Mouse (Mus musculus): ENCODE data around the gene Gzf1. TPM values are rescaled to one million over a fixed set of nuclear protein-coding genes. Genes with fewer than 3 reads are reported as not detected.

Gzf1 gene
- polyA plus RNA-seq, 1 experiment from 2014 or later, result 14.8 TPM

DNA sequence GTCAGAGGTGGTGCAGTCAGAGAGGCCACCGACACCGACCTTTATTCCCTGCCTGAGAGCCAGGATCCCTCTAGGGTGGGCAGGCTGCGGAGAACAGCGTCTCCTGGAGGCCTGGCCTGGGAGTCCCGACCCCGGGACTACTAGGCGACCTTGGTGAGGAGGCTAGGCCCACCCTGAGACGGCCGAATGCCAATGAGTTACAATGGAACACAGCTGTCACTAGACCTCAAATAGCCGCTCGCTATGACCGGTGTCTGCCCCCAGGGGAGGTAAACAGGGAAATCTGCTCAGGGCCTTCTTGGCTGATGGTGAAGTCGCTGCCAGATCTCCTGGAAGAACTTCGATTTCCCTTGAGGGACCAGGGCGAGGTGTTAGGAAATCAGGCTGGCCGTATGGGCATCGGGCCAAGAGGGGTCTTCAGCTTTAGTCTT is 653 bp downstream of the Gzf1 start:
- H3K9ac ChIP-seq, result peak overlapping the region; percentile 75
- H3K27me3 ChIP-seq (replicated peaks), result no peaks in the 10 kb centered on the region
- peaks cover 6% of the 10 kb centered on the region; the same call in 1 of the 2 replicates for H3K36me3 ChIP-seq (replicated peaks)
- no peaks in the 10 kb centered on the region for H3K9me3 ChIP-seq
- H3K4me1 ChIP-seq, result peaks cover 44% of the 10 kb centered on the region
- peak; percentile 70 for ATAC-seq (replicated peaks)
- H3K4me3 ChIP-seq, result peak overlapping the region; percentile 88
- H3K27ac ChIP-seq, result peak overlapping the region; percentile 83
- WGBS, result 8% methylated on average over 17 of the region's 17 CpGs
- peak overlapping the region; percentile 85 for H3K4me2 ChIP-seq

DNA sequence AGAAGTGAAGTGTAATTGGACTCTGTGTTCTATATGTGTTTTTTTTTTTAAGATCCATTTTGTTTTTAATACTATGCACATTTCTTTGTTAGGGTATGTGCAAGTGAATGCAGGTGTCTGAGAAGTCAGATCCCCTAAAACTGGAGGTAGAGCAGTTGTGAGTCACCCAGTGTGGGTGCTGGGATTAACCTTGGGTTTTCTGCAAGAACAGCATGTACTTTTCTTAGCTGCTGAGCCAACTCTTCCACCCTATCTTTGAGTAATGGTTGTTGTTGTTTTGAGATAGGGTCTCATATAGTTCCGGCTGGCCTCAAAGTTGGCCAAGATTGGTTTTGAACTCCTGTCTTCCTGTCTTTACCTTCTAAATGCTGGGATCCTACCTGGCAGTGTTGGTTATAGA is 2.2 kb downstream of the Gzf1 start:
- no peak overlapping the region for H3K27ac ChIP-seq
- peaks cover 34% of the 10 kb centered on the region for H3K4me1 ChIP-seq
- no peak overlapping the region for H3K4me2 ChIP-seq
- H3K27me3 ChIP-seq (replicated peaks), result no peaks in the 10 kb centered on the region
- H3K36me3 ChIP-seq (replicated peaks), result peaks cover 12% of the 10 kb centered on the region; the same call in 1 of the 2 replicates
- H3K9ac ChIP-seq, result no peak overlapping the region
- H3K9me3 ChIP-seq, result no peaks in the 10 kb centered on the region
- no peak overlapping the region for H3K4me3 ChIP-seq
- WGBS, result 94% methylated on average over 1 of the region's 1 CpGs
- ATAC-seq (replicated peaks), result no peak

DNA sequence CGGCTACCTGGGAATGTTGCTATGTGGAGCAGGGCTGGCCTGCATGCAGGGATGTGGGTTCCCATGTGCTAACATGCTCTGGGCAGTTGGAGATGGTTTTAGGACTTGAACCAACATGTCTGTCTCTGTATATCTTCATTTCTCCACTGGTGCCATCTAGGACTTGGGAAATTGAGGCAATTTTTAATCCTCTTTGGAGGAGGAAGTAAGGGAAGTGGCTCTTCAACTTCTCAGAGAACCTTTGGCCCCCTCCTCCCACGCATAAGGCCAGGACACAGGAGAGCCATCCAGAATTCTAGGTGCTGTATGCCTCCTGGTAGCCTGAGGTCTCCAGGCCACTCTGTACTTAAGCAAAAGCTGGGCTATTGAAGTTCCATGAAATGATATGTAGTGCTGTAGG is 4.1 kb downstream of the Gzf1 start:
- H3K9me3 ChIP-seq, result no peaks in the 10 kb centered on the region
- no peak overlapping the region for H3K4me3 ChIP-seq
- H3K9ac ChIP-seq, result no peak overlapping the region
- peaks cover 19% of the 10 kb centered on the region; the same call in 1 of the 2 replicates for H3K36me3 ChIP-seq (replicated peaks)
- H3K4me1 ChIP-seq, result peaks cover 17% of the 10 kb centered on the region
- H3K4me2 ChIP-seq, result no peak overlapping the region
- no peak overlapping the region for H3K27ac ChIP-seq
- 95% methylated on average over 2 of the region's 2 CpGs for WGBS
- no peak for ATAC-seq (replicated peaks)
- H3K27me3 ChIP-seq (replicated peaks), result no peaks in the 10 kb centered on the region

DNA sequence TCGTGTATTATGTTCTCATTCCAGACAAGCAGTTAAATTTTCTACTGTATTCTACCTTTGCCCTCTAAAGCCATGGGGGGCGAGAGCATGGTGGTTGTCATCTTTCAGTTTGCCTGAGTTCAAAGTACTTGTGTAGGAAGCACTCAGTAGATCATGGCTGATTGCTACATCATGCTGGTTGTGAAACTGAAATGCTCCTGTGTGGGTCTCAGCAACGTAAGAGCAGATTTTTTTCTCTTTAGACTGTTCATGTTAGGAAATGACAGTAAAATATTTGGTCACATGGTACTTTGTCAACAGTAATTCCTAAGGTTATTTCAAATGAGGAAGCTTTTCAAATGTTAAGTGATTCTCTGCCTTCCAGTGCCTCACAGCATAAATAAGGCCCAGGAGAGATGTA is 4.9 kb downstream of the Gzf1 start:
- peaks cover 26% of the 10 kb centered on the region; the same call in 1 of the 2 replicates for H3K36me3 ChIP-seq (replicated peaks)
- H3K27me3 ChIP-seq (replicated peaks), result no peaks in the 10 kb centered on the region
- H3K27ac ChIP-seq, result no peak overlapping the region
- no peak overlapping the region for H3K4me2 ChIP-seq
- peaks cover 12% of the 10 kb centered on the region for H3K4me1 ChIP-seq
- no peaks in the 10 kb centered on the region for H3K9me3 ChIP-seq
- no peak overlapping the region for H3K4me3 ChIP-seq
- WGBS, result 92% methylated on average over 3 of the region's 3 CpGs
- H3K9ac ChIP-seq, result no peak overlapping the region
- ATAC-seq (replicated peaks), result no peak

- no peaks in the 10 kb centered on the region for H3K27me3 ChIP-seq (replicated peaks)
- H3K9ac ChIP-seq, result no peak overlapping the region
- WGBS, result 93% methylated on average over 1 of the region's 1 CpGs
- no peak for ATAC-seq (replicated peaks)
- no peaks in the 10 kb centered on the region for H3K9me3 ChIP-seq
- H3K4me3 ChIP-seq, result no peak overlapping the region
- H3K36me3 ChIP-seq (replicated peaks), result peaks cover 38% of the 10 kb centered on the region; the same call in 1 of the 2 replicates
- H3K4me2 ChIP-seq, result no peak overlapping the region
- H3K27ac ChIP-seq, result no peak overlapping the region
- H3K4me1 ChIP-seq, result peaks cover 7% of the 10 kb centered on the region
Observed at GRCm38 (mm10) chr2:148686862-148687261, 6.0 kb downstream of the Gzf1 start.

DNA sequence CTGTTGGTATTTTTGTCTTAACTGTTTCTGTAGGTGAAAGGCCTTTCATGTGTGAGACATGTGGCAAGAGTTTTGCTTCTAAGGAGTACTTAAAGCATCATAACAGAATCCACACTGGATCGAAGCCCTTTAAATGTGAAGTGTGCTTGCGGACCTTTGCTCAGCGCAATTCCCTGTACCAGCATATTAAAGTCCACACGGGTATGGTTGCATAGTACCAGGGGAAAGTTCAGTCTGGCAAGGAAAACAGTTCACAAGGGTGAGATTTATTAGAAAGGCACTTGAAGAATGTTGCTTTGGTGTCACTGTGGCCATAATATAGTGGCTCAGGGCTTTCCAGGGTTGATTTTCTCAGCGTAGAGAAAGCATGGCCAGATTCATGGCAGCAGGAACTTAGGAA is 7.1 kb downstream of the Gzf1 start:
- no peak for ATAC-seq (replicated peaks)
- H3K4me3 ChIP-seq, result no peak overlapping the region
- no peaks in the 10 kb centered on the region for H3K9me3 ChIP-seq
- peaks cover 46% of the 10 kb centered on the region; the same call in 1 of the 2 replicates for H3K36me3 ChIP-seq (replicated peaks)
- H3K4me1 ChIP-seq, result no peaks in the 10 kb centered on the region
- 97% methylated on average over 5 of the region's 5 CpGs for WGBS
- H3K9ac ChIP-seq, result no peak overlapping the region
- no peak overlapping the region for H3K27ac ChIP-seq
- H3K4me2 ChIP-seq, result no peak overlapping the region
- H3K27me3 ChIP-seq (replicated peaks), result no peaks in the 10 kb centered on the region

DNA sequence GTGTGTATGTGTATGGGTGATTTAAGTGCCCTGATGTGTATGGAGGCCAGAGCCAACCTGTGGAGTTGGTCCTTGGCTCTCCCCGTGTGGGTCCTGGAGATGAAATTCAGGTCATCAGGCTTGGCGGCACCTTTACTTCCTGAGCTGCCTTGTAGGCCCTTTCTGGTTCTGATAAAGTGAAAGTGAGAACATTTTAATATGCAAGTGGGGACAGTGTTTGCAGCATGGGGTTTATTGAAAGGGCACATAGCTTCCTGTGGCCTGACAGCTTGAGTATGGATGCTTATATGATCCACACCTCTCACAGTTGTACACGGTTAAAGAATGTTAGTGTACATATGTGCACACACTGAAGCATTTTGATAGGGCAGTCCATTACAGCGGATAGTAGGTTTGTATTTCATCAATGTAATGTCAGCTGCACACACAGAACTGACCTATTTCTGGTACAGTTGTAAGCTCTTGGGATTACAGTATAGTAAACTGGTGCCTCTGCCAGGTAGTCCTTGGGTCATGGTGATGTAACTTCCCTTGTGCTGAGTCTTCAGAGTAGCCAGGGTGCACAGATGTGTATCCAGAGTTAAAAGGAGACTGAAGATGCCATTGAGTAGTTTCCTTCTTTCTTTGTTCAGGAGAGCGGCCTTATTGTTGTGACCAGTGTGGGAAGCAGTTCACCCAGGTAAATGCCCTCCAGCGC is 8.8 kb downstream of the Gzf1 start:
- Histone ChIP-seq H3K9ac (no peak overlapping the region), H3K27me3 (replicated peaks) (no peaks in the 10 kb centered on the region), H3K9me3 (no peaks in the 10 kb centered on the region), H3K4me1 (no peaks in the 10 kb centered on the region), H3K4me3 (no peak overlapping the region), H3K27ac (no peak overlapping the region), H3K36me3 (replicated peaks) (peaks cover 55% of the 10 kb centered on the region; the same call in 1 of the 2 replicates), H3K4me2 (no peak overlapping the region)
- no peak for ATAC-seq (replicated peaks)
- 96% methylated on average over 6 of the region's 6 CpGs for whole genome bisulfite sequencing

DNA sequence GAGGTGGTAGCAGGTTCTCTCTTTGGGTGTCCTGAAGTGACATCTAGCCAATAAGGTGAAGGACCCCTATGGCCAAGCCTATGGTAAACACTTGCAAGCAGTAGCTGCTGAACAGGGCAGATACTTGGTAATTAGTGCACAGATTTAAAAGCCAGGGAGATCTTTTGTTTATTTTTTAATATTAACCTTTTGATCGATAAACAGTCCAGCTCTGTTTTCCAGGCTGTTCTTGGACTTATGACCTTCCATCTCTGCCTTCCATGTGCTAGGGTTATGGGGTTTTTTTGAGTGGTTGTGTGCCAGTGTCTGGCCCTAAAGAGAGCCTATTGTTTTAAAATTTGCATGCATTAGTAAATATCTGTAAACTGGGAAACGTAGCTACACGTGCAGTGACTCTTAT is 9.5 kb downstream of the Gzf1 start:
- ATAC-seq (replicated peaks), result no peak
- no peak overlapping the region for H3K4me3 ChIP-seq
- no peak overlapping the region for H3K4me2 ChIP-seq
- H3K27ac ChIP-seq, result no peak overlapping the region
- H3K9ac ChIP-seq, result no peak overlapping the region
- peaks cover 52% of the 10 kb centered on the region; the same call in 1 of the 2 replicates for H3K36me3 ChIP-seq (replicated peaks)
- 98% methylated on average over 3 of the region's 3 CpGs for whole genome bisulfite sequencing
- no peaks in the 10 kb centered on the region for H3K9me3 ChIP-seq
- H3K27me3 ChIP-seq (replicated peaks), result no peaks in the 10 kb centered on the region
- H3K4me1 ChIP-seq, result no peaks in the 10 kb centered on the region

DNA sequence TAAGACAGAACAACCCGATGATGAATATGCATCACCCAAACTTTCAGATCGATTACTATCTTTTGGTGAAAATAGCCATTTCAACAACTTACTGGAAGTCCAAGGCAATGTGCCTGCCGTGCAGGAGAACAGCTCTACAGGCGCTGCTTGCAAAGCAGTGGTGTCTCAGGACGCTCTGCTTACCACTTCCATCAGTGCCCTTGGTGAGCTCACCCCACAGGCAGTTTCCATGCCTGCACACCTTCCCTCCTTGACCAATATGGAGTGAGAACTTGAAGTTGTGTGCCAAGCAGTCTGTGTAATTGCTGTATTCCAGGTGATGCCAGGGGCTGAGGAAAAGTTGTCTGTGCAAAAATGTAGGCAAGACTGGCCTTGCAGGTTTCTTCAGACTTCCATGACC is 10.0 kb downstream of the Gzf1 start:
- Histone ChIP-seq H3K9ac (no peak overlapping the region), H3K36me3 (replicated peaks) (peaks cover 56% of the 10 kb centered on the region; the same call in 1 of the 2 replicates), H3K27me3 (replicated peaks) (no peaks in the 10 kb centered on the region), H3K4me2 (no peak overlapping the region), H3K4me1 (no peaks in the 10 kb centered on the region), H3K9me3 (no peaks in the 10 kb centered on the region), H3K4me3 (no peak overlapping the region), H3K27ac (no peak overlapping the region)
- ATAC-seq (replicated peaks), result no peak
- WGBS, result 96% methylated on average over 5 of the region's 5 CpGs

DNA sequence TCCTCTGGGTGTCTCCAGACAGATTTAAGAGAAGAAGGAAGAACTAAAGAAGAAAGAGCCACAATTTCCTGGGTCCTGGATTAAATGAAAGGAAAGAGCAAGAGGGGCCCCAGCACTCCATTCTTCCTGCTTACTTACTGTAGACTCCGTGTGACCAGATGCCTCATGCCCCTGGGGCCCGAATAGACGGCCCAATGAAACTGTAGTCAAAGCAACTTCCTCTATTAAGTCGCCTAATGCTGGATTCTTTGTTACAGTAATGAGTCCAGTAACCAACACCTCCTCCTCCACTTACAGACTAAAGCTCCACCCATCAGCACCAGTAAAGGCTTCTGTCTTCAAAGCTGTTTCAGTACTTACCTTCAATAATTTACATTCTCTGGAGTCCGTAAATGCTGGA is 17.7 kb downstream of the Gzf1 start:
- Histone ChIP-seq H3K36me3 (replicated peaks) (peaks cover 38% of the 10 kb centered on the region), H3K9me3 (no peaks in the 10 kb centered on the region), H3K4me1 (no peaks in the 10 kb centered on the region), H3K9ac (no peak overlapping the region), H3K27me3 (replicated peaks) (no peaks in the 10 kb centered on the region), H3K27ac (no peak overlapping the region), H3K4me3 (no peak overlapping the region), H3K4me2 (no peak overlapping the region)
- WGBS, result 92% methylated on average over 5 of the region's 5 CpGs
- no peak for ATAC-seq (replicated peaks)

- Histone ChIP-seq H3K36me3 (replicated peaks) (peaks cover 12% of the 10 kb centered on the region; the same call in 1 of the 2 replicates), H3K4me3 (no peak overlapping the region), H3K4me1 (no peaks in the 10 kb centered on the region), H3K9ac (no peak overlapping the region), H3K9me3 (no peaks in the 10 kb centered on the region), H3K4me2 (no peak overlapping the region), H3K27ac (no peak overlapping the region), H3K27me3 (replicated peaks) (no peaks in the 10 kb centered on the region)
- peak; percentile 54 for ATAC-seq (replicated peaks)
- WGBS, result 76% methylated on average over 15 of the region's 15 CpGs
Observed at GRCm38 (mm10) chr2:148706409-148707201, 25.8 kb downstream of the Gzf1 start.

DNA sequence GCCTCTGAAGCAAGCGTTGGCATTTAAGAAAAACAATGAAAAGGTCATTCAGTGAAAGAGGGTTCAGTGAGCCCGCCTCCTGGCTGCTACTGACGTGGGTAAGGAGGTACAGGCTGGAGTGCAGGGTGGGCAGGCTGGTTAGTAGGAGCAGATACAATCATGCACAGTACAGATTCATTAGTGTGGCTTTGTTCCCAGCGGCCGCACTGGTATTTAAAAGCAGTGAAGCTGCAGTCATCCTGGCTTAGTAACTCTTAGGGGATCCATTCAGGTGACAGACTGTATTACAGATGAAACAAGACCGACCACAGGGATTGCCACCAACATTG is 26.3 kb downstream of the Gzf1 start:
- no peak overlapping the region for H3K4me2 ChIP-seq
- H3K9ac ChIP-seq, result no peak overlapping the region
- H3K4me3 ChIP-seq, result no peak overlapping the region
- no peak overlapping the region for H3K27ac ChIP-seq
- H3K36me3 ChIP-seq (replicated peaks), result peaks cover 12% of the 10 kb centered on the region; the same call in 1 of the 2 replicates
- no peaks in the 10 kb centered on the region for H3K9me3 ChIP-seq
- no peaks in the 10 kb centered on the region for H3K27me3 ChIP-seq (replicated peaks)
- no peaks in the 10 kb centered on the region for H3K4me1 ChIP-seq
- 69% methylated on average over 6 of the region's 6 CpGs for WGBS
- peak; percentile 62 for ATAC-seq (replicated peaks)

Measured in midbrain, embryonic 15.5 days (tissue).